Mouse (Mus musculus) embryo, embryonic 11.5 days (tissue): ENCODE data around the gene Timm8a2.

Source experiments
- DNase-seq: peaks from one replicate; pipeline ENCODE4 v3.0.0-alpha.2; 2012; ENCODE audit warnings: low read depth, low spot score

Timm8a2 gene

GRCm38 (mm10) chr14:122034451-122034850 is at the start of gene Timm8a2:
TSS of gene Timm8a2 (plus strand) at chr14:122034674.
- DNase-seq = no peak

DNA sequence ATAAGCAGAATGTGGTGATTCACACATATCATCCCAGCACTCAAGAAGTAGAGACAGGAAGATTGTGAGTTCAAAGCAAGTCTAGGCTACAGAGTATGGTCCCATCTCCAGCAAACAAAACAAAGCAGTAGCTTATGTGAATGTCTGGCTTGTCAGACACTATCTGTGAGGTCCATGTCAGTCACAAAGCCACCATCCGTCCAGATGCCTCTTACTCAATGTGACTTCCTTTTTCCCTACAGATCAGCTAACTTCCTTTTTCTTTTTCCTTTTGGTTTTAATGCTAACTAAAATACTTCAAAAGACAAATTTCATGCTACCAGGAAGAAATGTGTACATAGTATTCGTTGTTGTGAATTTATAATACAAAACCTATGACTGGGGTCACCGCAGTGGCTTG is 49.0 kb upstream of the Timm8a2 start:
- no peak for DNase-seq

DNA sequence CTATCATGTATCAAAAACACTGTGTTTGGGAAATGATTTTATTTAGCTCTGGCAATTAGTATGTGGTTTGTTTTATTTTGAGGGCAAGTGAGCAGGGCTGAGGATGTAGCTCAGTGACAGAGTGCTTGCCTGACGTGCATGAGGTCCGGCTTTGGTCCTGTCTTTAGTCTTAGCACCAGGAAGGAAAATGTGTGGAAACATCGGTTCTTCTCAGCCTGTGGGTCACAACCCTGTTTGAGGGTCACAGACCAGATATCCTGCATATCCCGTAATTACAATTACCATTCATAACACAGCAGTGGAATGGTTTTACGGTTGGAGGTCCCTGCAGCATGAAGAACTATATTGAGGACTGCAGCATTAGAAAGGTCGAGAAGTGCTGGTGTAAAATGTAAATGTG is 48.4 kb upstream of the Timm8a2 start:
- DNase-seq = no peak

DNA sequence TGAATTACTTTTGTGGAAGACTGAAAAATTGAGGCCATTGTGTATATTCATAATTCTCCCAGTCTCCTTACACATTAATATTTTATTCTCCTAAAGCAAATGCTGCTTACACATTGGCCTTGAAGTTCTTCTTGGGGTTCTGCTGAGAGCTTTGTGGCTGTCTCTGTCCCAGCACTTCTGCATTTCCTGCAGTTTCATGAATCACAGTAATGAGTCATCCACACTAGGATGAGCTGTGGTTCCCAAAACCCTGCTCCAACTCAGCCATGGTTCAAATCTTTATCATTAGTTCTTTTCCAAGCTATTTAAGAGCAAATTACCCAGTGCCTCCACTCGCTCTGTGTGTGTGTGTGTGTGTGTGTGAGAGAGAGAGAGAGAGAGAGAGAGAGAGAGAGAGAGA is 47.2 kb upstream of the Timm8a2 start:
- no peak for DNase-seq

DNA sequence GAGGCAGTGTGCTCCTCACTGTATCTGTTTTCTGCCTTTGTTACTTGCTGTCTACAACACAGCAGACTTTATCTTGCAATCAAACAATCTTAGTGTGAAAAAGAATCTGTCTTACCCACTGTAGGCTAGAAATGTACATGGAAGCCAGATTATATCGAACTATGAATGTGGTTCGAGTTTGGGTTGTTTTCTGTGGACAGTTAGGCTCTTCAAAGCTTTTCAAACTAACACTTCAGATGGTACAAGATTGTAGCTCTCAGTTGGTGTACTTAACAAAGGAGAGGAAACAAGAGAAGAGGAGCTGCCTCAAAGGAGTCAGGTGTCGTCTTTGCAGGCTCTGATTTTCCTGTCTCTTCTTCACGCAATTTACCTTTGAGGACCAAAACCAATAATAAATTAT is 46.8 kb upstream of the Timm8a2 start:
- no peak for DNase-seq

DNA sequence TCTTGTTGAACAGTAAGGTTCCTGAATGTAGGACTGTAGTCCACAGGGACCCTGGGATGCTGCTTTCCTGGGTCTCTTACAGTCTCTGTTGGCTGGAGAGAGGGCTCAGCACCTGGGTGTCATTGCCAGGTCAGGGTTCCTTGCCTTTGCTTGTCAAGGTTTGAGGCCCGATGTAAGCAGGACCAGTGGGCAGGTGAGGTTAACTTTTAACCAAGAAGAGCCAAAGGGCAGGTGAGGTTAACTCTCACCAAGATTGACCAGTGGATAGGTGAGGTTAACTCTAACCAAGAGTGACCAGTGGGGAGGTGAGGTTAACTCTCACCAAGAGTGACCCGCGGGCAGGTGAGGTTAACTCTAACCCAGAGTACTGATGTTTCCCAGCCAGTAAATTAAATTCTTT is 45.1 kb upstream of the Timm8a2 start:
- no peak for DNase-seq

DNA sequence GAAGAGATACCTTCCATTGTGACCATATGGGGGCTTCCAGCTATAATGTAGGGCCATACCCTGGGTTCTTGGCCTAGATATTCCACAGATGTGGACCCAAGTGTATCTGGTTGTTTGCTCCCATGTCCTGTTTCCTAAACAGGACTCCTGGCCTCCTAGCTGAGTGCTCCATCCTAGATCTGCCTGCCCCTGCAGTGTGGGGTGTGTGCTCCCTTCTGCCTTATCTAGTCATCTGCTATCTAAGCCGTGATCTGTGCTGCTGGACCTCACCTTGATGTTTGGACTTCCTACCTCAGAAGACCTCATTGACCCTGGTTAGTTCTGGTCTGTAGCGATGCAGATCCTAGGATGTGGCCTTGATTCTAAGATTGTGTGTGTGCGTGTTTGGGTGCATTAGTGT is 44.6 kb upstream of the Timm8a2 start:
- DNase-seq = no peak

GRCm38 (mm10) chr14:121990897-121991296 is 43.6 kb upstream of the Timm8a2 start:
- no peak for DNase-seq

DNA sequence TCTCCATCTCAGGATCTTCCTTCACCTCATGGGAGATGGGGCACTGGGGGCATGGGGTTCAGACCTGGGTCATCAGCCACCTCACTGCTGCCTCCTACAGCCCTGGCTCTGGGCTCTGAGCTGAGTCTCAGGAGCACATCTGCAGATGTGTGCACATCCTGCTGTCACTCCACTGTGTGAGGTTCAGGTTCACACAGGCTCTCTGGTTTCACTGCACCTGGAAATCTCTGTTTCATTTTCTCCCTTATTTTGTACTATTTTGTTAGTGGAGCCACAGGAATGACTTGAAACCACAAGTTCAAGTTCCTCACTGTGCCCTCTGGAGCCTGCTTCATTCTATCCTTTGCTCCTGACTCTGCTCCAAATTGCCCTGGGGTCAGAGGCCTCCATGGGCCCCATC is 42.6 kb upstream of the Timm8a2 start:
- no peak for DNase-seq

GRCm38 (mm10) chr14:121992395-121993280 is 41.8 kb upstream of the Timm8a2 start:
- no peak for DNase-seq

DNA sequence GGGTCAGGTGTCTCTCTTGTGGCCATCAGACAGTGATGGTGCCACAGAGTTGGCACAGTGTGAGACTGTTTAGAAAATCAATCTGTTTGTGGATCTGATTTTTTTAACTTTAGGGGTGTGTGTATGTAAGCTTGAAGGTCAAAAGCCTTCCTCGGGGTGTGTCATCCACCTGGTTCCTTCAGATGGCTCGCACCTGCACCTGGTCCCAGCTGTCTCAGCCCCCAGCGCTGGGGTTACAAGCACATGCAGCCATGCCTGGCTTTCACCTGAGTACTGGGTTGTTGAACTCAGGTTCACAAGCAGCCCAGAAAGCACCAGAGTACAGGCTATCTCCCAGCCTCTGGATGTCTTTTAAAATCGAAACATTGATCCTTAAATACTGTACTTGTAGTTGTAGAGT is 40.9 kb upstream of the Timm8a2 start:
- no peak for DNase-seq

- no peak for DNase-seq
Observed at GRCm38 (mm10) chr14:121994171-121994700, 40.2 kb upstream of the Timm8a2 start.

- DNase-seq = no peak
Observed at GRCm38 (mm10) chr14:121994846-121995556, 39.5 kb upstream of the Timm8a2 start.

- no peak for DNase-seq
Observed at GRCm38 (mm10) chr14:121995557-121995870, 39.0 kb upstream of the Timm8a2 start.

DNA sequence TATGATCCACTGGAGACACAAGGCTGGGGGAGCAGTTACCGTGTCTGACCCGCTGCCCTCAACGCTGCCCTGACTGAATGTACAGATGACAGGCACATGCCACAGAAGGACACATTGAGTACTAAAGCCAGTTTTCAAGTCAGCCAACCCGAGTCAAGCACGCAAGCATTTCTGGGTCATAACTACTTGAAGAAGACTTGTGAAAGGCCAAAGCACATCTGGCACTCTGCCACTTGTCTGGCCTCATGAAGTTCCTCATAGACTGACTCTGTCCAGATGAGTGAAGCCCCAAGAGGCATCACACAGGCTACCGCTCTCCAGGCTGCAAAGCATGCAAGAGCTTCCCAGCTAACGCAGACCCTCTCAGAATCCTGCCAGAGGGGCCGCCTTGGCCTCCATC is 37.7 kb upstream of the Timm8a2 start:
- no peak for DNase-seq

DNA sequence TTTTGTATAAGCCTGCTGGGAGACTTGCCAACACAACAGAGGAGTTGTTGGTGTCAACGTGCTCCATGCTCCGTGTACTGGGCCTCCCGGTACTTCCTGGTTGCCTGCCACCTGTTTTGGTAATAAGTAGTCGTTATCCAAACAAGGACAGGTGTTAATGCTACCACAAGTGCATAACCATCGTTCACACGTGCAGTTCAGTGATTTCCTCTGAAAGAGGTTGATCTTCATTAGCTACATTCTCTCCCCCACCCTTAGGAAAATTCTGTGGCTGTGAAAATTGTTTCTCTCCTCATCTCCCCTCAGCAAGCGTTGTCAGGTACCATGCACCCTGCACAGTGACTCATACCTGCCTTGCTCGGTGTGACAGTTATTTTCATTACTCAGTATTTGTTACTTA is 35.0 kb upstream of the Timm8a2 start:
- DNase-seq = no peak

DNA sequence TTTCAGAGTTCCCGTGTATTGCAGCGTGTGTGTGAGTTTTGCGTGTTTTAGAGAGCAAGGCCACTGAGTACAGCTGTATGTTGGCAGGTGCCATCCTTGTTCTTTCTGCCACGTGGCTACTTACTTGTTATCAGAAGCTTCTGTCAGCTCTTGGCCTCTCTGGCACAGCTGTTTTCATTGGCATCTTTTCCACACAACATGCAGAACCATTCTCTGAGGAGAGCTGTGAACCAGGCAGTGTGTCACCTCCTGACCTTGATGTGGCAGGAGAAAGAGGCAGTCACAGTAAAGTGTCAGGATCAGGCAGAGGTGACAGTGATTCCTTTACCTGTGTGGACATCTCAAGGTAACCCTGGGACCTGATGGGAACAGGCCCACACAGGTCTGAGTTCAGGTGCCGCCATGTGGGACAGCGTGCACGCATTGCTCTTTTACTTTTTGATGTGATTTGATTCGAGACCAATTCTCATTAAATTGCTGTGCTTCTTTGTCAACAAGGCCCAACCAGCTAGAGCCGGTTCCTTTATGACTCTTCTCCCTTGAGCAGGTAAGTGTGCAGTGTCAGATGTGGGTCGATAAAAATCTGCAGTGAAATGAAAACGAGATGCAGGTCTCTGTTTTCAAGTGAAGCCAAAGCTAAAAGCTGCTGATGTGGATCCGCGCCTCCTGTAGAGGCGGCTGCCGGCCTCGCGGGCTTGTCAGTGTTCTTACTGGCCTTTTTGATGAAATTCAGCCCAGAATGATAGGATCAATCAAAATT is 33.9 kb upstream of the Timm8a2 start:
- DNase-seq = no peak

DNA sequence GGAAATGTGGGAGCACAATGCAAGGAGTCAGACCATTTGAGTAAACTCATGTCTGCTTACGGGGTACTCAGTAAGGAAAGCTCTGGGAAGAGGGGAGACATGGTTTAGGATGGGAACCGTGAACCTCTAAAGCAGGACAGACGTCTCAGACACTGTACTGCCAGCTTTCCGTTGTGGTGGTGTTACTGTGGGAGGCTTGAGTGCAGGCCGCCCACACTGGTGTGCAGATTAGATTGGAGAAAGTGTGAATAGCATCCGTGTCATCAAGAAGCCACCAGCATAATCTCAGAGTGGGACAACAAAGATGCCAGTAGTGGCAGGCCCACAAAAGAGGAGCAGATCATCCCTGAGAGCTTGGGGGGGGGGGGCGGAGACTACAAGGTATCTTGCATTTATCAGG is 32.2 kb upstream of the Timm8a2 start:
- no peak for DNase-seq

DNA sequence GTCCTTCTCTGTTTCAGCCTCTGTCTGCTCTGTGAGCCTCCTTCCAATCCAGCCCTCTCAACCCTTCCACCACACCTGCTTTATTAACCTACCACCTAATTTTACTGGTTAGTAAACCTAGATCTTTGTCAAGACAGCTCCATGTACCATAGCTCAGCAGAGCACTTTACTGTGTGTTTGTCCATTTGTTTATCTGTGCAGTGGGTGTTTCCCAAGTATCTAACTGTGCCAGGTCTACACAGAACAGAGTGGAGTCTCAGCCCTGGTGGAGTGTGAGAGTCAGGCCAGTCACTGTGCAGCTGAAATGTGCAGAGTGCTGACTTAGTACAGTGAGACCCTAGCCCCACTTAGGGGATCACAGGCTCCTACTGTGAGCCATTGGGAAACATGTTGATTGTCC is 30.7 kb upstream of the Timm8a2 start:
- DNase-seq = no peak

DNA sequence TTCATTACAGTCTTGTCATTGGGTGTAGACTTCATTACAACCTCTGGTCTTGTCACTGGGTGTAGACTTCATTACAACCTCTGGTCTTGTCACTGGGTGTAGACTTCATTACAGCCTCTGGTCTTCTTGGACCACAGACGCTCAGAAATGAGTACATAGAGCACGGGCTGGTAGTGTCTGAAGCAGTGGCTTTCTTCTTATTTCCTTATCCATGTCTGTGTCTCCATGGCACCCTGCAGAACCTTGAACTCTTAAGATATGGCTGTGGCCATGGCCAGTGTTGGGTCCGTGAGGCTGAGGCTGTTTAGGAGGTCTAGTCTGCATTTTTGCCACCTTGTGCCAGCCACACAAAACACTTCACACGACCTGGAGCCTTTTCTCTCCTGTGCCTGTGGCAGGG is 26.2 kb upstream of the Timm8a2 start:
- no peak for DNase-seq

DNA sequence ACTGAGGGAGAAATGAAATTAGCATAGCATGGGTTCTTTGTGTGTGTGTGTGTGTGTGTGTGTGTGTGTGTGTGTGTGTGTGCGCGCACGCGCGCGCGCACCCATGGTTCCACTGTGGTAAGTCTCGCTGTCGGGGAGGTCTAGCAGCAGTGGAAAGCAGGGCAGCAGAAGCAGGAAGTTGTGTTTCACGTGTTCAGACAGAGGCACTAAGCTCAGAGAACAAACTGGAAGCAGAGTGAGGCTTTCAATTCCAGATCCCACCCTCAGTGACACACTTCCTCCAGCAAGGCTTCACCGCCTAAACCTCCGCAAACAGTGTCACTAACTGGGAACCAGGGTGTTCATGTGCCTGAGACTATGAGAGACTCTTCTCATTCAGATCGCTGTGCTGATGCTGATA is 25.0 kb upstream of the Timm8a2 start:
- no peak for DNase-seq

DNA sequence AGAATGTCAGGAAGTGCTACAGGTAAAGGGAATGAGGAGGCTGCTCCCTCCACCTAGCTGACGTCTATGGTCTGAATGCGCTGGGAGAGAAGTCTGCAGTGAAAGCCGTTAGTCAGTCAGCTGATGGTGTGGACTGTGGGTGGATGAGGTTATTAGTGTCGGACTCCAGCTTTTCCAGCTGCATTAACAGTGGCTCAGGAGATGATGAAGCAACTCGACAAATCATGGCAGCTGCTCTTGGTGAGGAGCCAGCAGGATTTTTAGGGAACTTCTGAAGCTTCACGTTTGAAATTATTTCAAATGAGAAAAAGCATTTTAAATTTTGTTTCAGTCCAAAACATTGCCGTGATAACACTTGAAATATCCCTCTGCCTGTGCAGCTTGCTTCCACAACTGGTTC is 24.2 kb upstream of the Timm8a2 start:
- no peak for DNase-seq
